Mouse (Mus musculus) olfactory bulb, adult 2 months (tissue): ENCODE measurements at regions not wholly inside any gene's neighbourhood (a gene's known extent, or its start where the extent isn't known, plus 50 kb on each side); places are given as distances from the start of the nearest gene placed in this dataset.

Experiments used
- CTCF ChIP-seq: fragments of 200-500 bp; IDR thresholded peaks from 2 replicates; pipeline ENCODE4 v1.5.1; 2012; ENCODE audit warnings: low read depth, mild to moderate bottlenecking, low read length, moderate library complexity; ENCODE audit not compliant: insufficient read depth
- POLR2A ChIP-seq: fragments of 200-500 bp; IDR thresholded peaks from 2 replicates; pipeline ENCODE4 v1.6.1; 2012; ENCODE audit warnings: mild to moderate bottlenecking, low read depth, low read length, moderate library complexity; ENCODE audit not compliant: insufficient read depth

DNA sequence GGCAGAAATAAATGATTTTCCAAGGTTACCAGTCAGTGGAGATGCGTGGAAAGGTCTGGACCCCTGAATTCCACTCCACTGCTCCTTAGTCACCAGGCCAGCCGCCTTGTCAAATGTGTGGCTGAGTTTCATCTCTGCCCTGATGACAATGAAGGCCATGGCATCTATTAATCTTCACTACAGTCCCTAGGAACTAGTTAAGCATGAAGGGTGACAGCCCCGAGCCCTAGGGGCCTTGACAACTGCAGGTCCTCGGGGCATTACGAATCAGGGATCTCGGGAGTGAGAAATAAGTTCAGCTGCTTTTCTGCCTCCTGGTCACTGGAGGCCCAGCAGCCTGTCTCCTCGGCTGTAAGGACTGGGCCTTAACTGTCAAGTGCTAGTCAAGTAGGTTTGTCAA, 51.7 kb upstream of the Mgmt start:
- no peak for TF ChIP-seq POLR2A
- TF ChIP-seq CTCF: no peak
